Mouse (Mus musculus) hindbrain, postnatal 0 days (tissue): ENCODE measurements at regions not wholly inside any gene's neighbourhood (a gene's known extent, or its start where the extent isn't known, plus 50 kb on each side); places are given as distances from the start of the nearest gene placed in this dataset.

ENCODE experiments used
- ATAC-seq: fragments of 200-750 bp; cut with Nextera tagmentation; 2 replicates; pipeline ENCODE4 v1.8.0; 2017; ENCODE audit warnings: mild to moderate bottlenecking, moderate TSS enrichment, moderate library complexity
- DNase-seq: peaks from one replicate; pipeline ENCODE4 v3.0.0-alpha.2; 2015; ENCODE audit warnings: low spot score
- H3K27ac ChIP-seq: fragments of 300-500 bp; sonication (generic); 2 replicates; pipeline ENCODE4 v1.5.1; 2014; ENCODE audit warnings: mild to moderate bottlenecking
- H3K27me3 ChIP-seq: fragments of 300-500 bp; sonication (generic); 2 replicates; pipeline ENCODE4 v1.6.1; 2014; ENCODE audit warnings: low read length, mixed read lengths; ENCODE audit not compliant: insufficient read depth
- H3K36me3 ChIP-seq: fragments of 300-500 bp; sonication (generic); 2 replicates; pipeline ENCODE4 v1.6.1; 2014; ENCODE audit warnings: low read length, mixed read lengths; ENCODE audit not compliant: insufficient read depth
- H3K4me1 ChIP-seq: fragments of 300-500 bp; sonication (generic); 2 replicates; pipeline ENCODE4 v1.6.1; 2014; ENCODE audit warnings: antibody characterized with exemption, low read length, mixed read lengths; ENCODE audit not compliant: insufficient read depth
- H3K4me2 ChIP-seq: fragments of 300-500 bp; sonication (generic); 2 replicates; pipeline ENCODE4 v1.6.1; 2014; ENCODE audit warnings: low read depth, mild to moderate bottlenecking, low read length, moderate library complexity, mixed read lengths
- H3K4me3 ChIP-seq: fragments of 300-500 bp; sonication (generic); 2 replicates; pipeline ENCODE4 v1.5.1; 2014; ENCODE audit warnings: low read length
- H3K9ac ChIP-seq: fragments of 300-500 bp; sonication (generic); replicated peaks from 2 replicates; pipeline ENCODE4 v1.6.1; 2014; ENCODE audit warnings: mild to moderate bottlenecking, low read length, moderate library complexity, mixed read lengths
- H3K9me3 ChIP-seq: fragments of 300-500 bp; sonication (generic); 2 replicates; pipeline ENCODE4 v1.6.1; 2016; ENCODE audit warnings: low read length, mixed read lengths
- CTCF ChIP-seq: IDR thresholded peaks from 2 replicates; pipeline ENCODE4 v1.5.1; 2016; ENCODE audit warnings: antibody characterized with exemption, control low read depth, low read depth
- WGBS: fragments of 180-500 bp; shearing (Covaris S2); extraction: QIAGEN DNeasy Blood & Tissue Kit; methylation state at CpG from one replicate; pipeline ENCODE4 v1.1.7; 2014; 5-methylcytosine and 5-hydroxymethylcytosine counted together

GRCm38 (mm10) chr12:39536326-39536725 lies 501.5 kb downstream of the Arl4a start:
- H3K9me3 ChIP-seq: no peaks in the 10 kb centered on the region
- 52% methylated on average over 2 of the region's 2 CpGs for WGBS
- no peaks in the 10 kb centered on the region for H3K4me1 ChIP-seq
- no peak overlapping the region for H3K9ac ChIP-seq
- H3K4me2 ChIP-seq: no peak overlapping the region
- no peak overlapping the region for H3K27ac ChIP-seq
- H3K4me3 ChIP-seq: no peak overlapping the region
- no peak for TF ChIP-seq CTCF
- ATAC-seq (no peak), DNase-seq (peak; percentile 15)
- no peaks in the 10 kb centered on the region for H3K27me3 ChIP-seq
- H3K36me3 ChIP-seq: no peaks in the 10 kb centered on the region

GRCm38 (mm10) chr12:39528121-39528520 lies 509.7 kb downstream of the Arl4a start:
- Histone ChIP-seq H3K36me3 (no peaks in the 10 kb centered on the region), H3K9ac (no peak overlapping the region), H3K9me3 (no peaks in the 10 kb centered on the region), H3K4me1 (no peaks in the 10 kb centered on the region), H3K4me2 (no peak overlapping the region), H3K27me3 (no peaks in the 10 kb centered on the region), H3K27ac (no peak overlapping the region), H3K4me3 (no peak overlapping the region)
- ATAC-seq (no peak), DNase-seq (no peak)
- TF ChIP-seq CTCF: no peak
- 59% methylated on average over 4 of the region's 4 CpGs for WGBS

GRCm38 (mm10) chr12:39527216-39527600 lies 510.6 kb downstream of the Arl4a start:
- no peaks in the 10 kb centered on the region for H3K27me3 ChIP-seq
- H3K4me1 ChIP-seq: no peaks in the 10 kb centered on the region
- no peak for TF ChIP-seq CTCF
- DNase-seq: no peak
- no peak overlapping the region for H3K4me3 ChIP-seq
- WGBS: 69% methylated on average over 3 of the region's 3 CpGs
- no peak overlapping the region for H3K4me2 ChIP-seq
- no peaks in the 10 kb centered on the region for H3K36me3 ChIP-seq
- H3K27ac ChIP-seq: no peak overlapping the region
- no peak for ATAC-seq
- H3K9me3 ChIP-seq: no peaks in the 10 kb centered on the region
- no peak overlapping the region for H3K9ac ChIP-seq

GRCm38 (mm10) chr12:39526535-39527215 lies 511.1 kb downstream of the Arl4a start:
- H3K9me3 ChIP-seq: no peaks in the 10 kb centered on the region
- no peak overlapping the region for H3K27ac ChIP-seq
- no peak overlapping the region for H3K4me2 ChIP-seq
- H3K9ac ChIP-seq: no peak overlapping the region
- no peaks in the 10 kb centered on the region for H3K4me1 ChIP-seq
- no peaks in the 10 kb centered on the region for H3K36me3 ChIP-seq
- H3K4me3 ChIP-seq: no peak overlapping the region
- WGBS: 66% methylated on average over 6 of the region's 6 CpGs
- no peak for TF ChIP-seq CTCF
- DNase-seq (no peak), ATAC-seq (no peak)
- no peaks in the 10 kb centered on the region for H3K27me3 ChIP-seq

GRCm38 (mm10) chr12:39515690-39516089 lies 522.1 kb downstream of the Arl4a start:
- TF ChIP-seq CTCF: no peak
- 88% methylated on average over 4 of the region's 4 CpGs for WGBS
- Histone ChIP-seq H3K36me3 (no peaks in the 10 kb centered on the region), H3K9me3 (no peaks in the 10 kb centered on the region), H3K27ac (no peak overlapping the region), H3K4me1 (no peaks in the 10 kb centered on the region), H3K27me3 (no peaks in the 10 kb centered on the region), H3K4me2 (no peak overlapping the region), H3K4me3 (no peak overlapping the region), H3K9ac (no peak overlapping the region)
- DNase-seq: no peak
- no peak for ATAC-seq

- Histone ChIP-seq H3K4me2 (no peak overlapping the region), H3K27ac (no peak overlapping the region), H3K4me1 (no peaks in the 10 kb centered on the region), H3K36me3 (no peaks in the 10 kb centered on the region), H3K9ac (no peak overlapping the region), H3K4me3 (no peak overlapping the region), H3K27me3 (no peaks in the 10 kb centered on the region), H3K9me3 (no peaks in the 10 kb centered on the region)
- WGBS: 75% methylated on average over 5 of the region's 5 CpGs
- no peak for TF ChIP-seq CTCF
- DNase-seq (no peak), ATAC-seq (no peak)
Measured at GRCm38 (mm10) chr12:39510855-39511254, 527.0 kb downstream of the Arl4a start.

- H3K9ac ChIP-seq: peak overlapping the region; percentile 41
- H3K4me2 ChIP-seq: peak overlapping the region; percentile 58
- peak overlapping the region; percentile 8; the same call in 1 of the 2 replicates for H3K4me3 ChIP-seq
- ATAC-seq: peak; percentile 94
- no peaks in the 10 kb centered on the region for H3K36me3 ChIP-seq
- no peaks in the 10 kb centered on the region for H3K4me1 ChIP-seq
- H3K27me3 ChIP-seq: no peaks in the 10 kb centered on the region
- H3K27ac ChIP-seq: no peak overlapping the region
- WGBS: 10% methylated on average over 13 of the region's 13 CpGs
- no peaks in the 10 kb centered on the region for H3K9me3 ChIP-seq
- DNase-seq: peak; percentile 89
- TF ChIP-seq CTCF: peak; percentile 95
Measured at GRCm38 (mm10) chr12:39510073-39510812, 527.6 kb downstream of the Arl4a start.
